Mouse (Mus musculus): Measurements from ENCODE around the gene Anp32a.

The Anp32a gene

GRCm38 (mm10) chr9:62418742-62419141 is 77.6 kb downstream of the Anp32a start:
- DNase-seq = no peak

- DNase-seq = no peak
These were observed 79.3 kb downstream of the Anp32a start for GRCm38 (mm10) chr9:62420261-62420917.

GRCm38 (mm10) chr9:62421027-62421426 is 79.9 kb downstream of the Anp32a start:
- DNase-seq = peak; percentile 67

GRCm38 (mm10) chr9:62421911-62422310 is 80.8 kb downstream of the Anp32a start:
- DNase-seq = no peak

- DNase-seq = no peak
These were observed 81.8 kb downstream of the Anp32a start for GRCm38 (mm10) chr9:62422926-62423325.

- DNase-seq = no peak
These were observed 82.8 kb downstream of the Anp32a start for GRCm38 (mm10) chr9:62423871-62424270.

GRCm38 (mm10) chr9:62425265-62425664 is 84.2 kb downstream of the Anp32a start:
- DNase-seq = peak; percentile 47

- no peak for DNase-seq
These were observed 84.9 kb downstream of the Anp32a start for GRCm38 (mm10) chr9:62426021-62426420.

- no peak for DNase-seq
These were observed 85.4 kb downstream of the Anp32a start for GRCm38 (mm10) chr9:62426531-62426930.

GRCm38 (mm10) chr9:62427010-62427409 is 85.9 kb downstream of the Anp32a start:
- peak; percentile 37 for DNase-seq

Data from thymus, postnatal 14 days (tissue).